Mouse (Mus musculus) midbrain, embryonic 16.5 days (tissue): ENCODE measurements around the gene Pax8. TPM values are rescaled to one million over a fixed set of nuclear protein-coding genes. Genes with fewer than 3 reads are reported as not detected.

Experiments used
- ATAC-seq: fragments of 200-750 bp; cut with Nextera tagmentation; 2 replicates; pipeline ENCODE4 v1.8.0; 2017; ENCODE audit warnings: moderate TSS enrichment
- H3K27ac ChIP-seq: fragments of 300-500 bp; sonication (generic); 2 replicates; pipeline ENCODE4 v1.5.1; 2014; ENCODE audit warnings: mild to moderate bottlenecking, low read length, mixed read lengths
- H3K27me3 ChIP-seq: fragments of 300-500 bp; sonication (generic); 2 replicates; pipeline ENCODE4 v1.6.1; 2014; ENCODE audit warnings: low read depth, low read length, mixed read lengths; ENCODE audit not compliant: control insufficient read depth, insufficient read depth
- H3K36me3 ChIP-seq: fragments of 300-500 bp; sonication (generic); 2 replicates; pipeline ENCODE4 v1.6.1; 2014; ENCODE audit warnings: mild to moderate bottlenecking, low read length, moderate library complexity, mixed read lengths; ENCODE audit not compliant: control insufficient read depth, insufficient read depth
- H3K4me1 ChIP-seq: fragments of 300-500 bp; sonication (generic); 2 replicates; pipeline ENCODE4 v1.6.1; 2014; ENCODE audit warnings: mild to moderate bottlenecking, low read length, mixed read lengths; ENCODE audit not compliant: control insufficient read depth, insufficient read depth
- H3K4me2 ChIP-seq: fragments of 300-500 bp; sonication (generic); 2 replicates; pipeline ENCODE4 v1.6.1; 2014; ENCODE audit warnings: mild to moderate bottlenecking, low read length, mixed read lengths
- H3K4me3 ChIP-seq: fragments of 300-500 bp; sonication (generic); 2 replicates; pipeline ENCODE4 v1.5.1; 2014; ENCODE audit warnings: low read depth, mild to moderate bottlenecking, low read length, moderate library complexity, mixed read lengths
- H3K9ac ChIP-seq: fragments of 300-500 bp; sonication (generic); 2 replicates; pipeline ENCODE4 v1.6.1; 2014; ENCODE audit warnings: low read depth, low read length, mixed read lengths
- H3K9me3 ChIP-seq: fragments of 300-500 bp; sonication (generic); replicated peaks from 2 replicates; pipeline ENCODE4 v1.6.1; 2014; ENCODE audit warnings: mild to moderate bottlenecking, low read length, mixed read lengths; ENCODE audit not compliant: control insufficient read depth, poor library complexity, severe bottlenecking
- WGBS: fragments of 180-500 bp; shearing (Covaris S2); extraction: QIAGEN DNeasy Blood & Tissue Kit; methylation state at CpG from one replicate; pipeline ENCODE4 v1.1.7; 2014; 5-methylcytosine and 5-hydroxymethylcytosine counted together
- polyA plus RNA-seq: library from polyadenylated mRNA; unstranded; fragments of >200 nt; fragmentation: Nextera tagmentation; extraction: Ambion mirVana; gene quantifications from 2 replicates; pipeline ENCODE4 v1.2.1, GENCODE M21; 2015

Pax8 gene
- polyA plus RNA-seq, 1 experiment from 2014 or later = 3.7 TPM

GRCm38 (mm10) chr2:24386158-24386963 lies 89.0 kb downstream of the Pax8 start:
- no peak for ATAC-seq
- H3K27ac ChIP-seq = no peak overlapping the region
- H3K4me3 ChIP-seq = no peak overlapping the region
- H3K4me2 ChIP-seq = no peak overlapping the region
- no peaks in the 10 kb centered on the region for H3K9me3 ChIP-seq
- H3K4me1 ChIP-seq = no peaks in the 10 kb centered on the region
- WGBS = 86% methylated on average over 21 of the region's 21 CpGs
- H3K36me3 ChIP-seq = no peaks in the 10 kb centered on the region
- H3K27me3 ChIP-seq = no peaks in the 10 kb centered on the region
- no peak overlapping the region for H3K9ac ChIP-seq

GRCm38 (mm10) chr2:24385111-24385961 lies 90.1 kb downstream of the Pax8 start:
- Histone ChIP-seq H3K36me3 (no peaks in the 10 kb centered on the region), H3K27ac (no peak overlapping the region), H3K9me3 (no peaks in the 10 kb centered on the region), H3K27me3 (no peaks in the 10 kb centered on the region), H3K9ac (no peak overlapping the region), H3K4me3 (no peak overlapping the region), H3K4me1 (no peaks in the 10 kb centered on the region), H3K4me2 (no peak overlapping the region)
- WGBS = 83% methylated on average over 14 of the region's 14 CpGs
- ATAC-seq = no peak

GRCm38 (mm10) chr2:24384393-24384792 lies 91.0 kb downstream of the Pax8 start:
- no peaks in the 10 kb centered on the region for H3K36me3 ChIP-seq
- H3K27ac ChIP-seq = no peak overlapping the region
- no peak overlapping the region for H3K9ac ChIP-seq
- no peak overlapping the region for H3K4me2 ChIP-seq
- H3K4me1 ChIP-seq = no peaks in the 10 kb centered on the region
- H3K9me3 ChIP-seq = no peaks in the 10 kb centered on the region
- no peak for ATAC-seq
- no peak overlapping the region for H3K4me3 ChIP-seq
- no peaks in the 10 kb centered on the region for H3K27me3 ChIP-seq

GRCm38 (mm10) chr2:24383636-24384035 lies 91.8 kb downstream of the Pax8 start:
- no peak overlapping the region for H3K4me2 ChIP-seq
- H3K4me3 ChIP-seq = no peak overlapping the region
- H3K27ac ChIP-seq = no peak overlapping the region
- H3K9me3 ChIP-seq = no peaks in the 10 kb centered on the region
- H3K4me1 ChIP-seq = no peaks in the 10 kb centered on the region
- no peak overlapping the region for H3K9ac ChIP-seq
- H3K27me3 ChIP-seq = no peaks in the 10 kb centered on the region
- WGBS = 81% methylated on average over 3 of the region's 3 CpGs
- no peak for ATAC-seq
- no peaks in the 10 kb centered on the region for H3K36me3 ChIP-seq

GRCm38 (mm10) chr2:24382456-24383230 lies 92.8 kb downstream of the Pax8 start:
- no peak overlapping the region for H3K4me3 ChIP-seq
- no peak for ATAC-seq
- H3K36me3 ChIP-seq = no peaks in the 10 kb centered on the region
- no peak overlapping the region for H3K27ac ChIP-seq
- H3K9ac ChIP-seq = no peak overlapping the region
- no peaks in the 10 kb centered on the region for H3K27me3 ChIP-seq
- 81% methylated on average over 9 of the region's 9 CpGs for whole genome bisulfite sequencing
- H3K9me3 ChIP-seq = no peaks in the 10 kb centered on the region
- no peak overlapping the region for H3K4me2 ChIP-seq
- no peaks in the 10 kb centered on the region for H3K4me1 ChIP-seq

- Histone ChIP-seq H3K36me3 (no peaks in the 10 kb centered on the region), H3K27ac (no peak overlapping the region), H3K9me3 (no peaks in the 10 kb centered on the region), H3K4me3 (no peak overlapping the region), H3K4me1 (no peaks in the 10 kb centered on the region), H3K9ac (no peak overlapping the region), H3K4me2 (no peak overlapping the region), H3K27me3 (no peaks in the 10 kb centered on the region)
- ATAC-seq = no peak
- 80% methylated on average over 5 of the region's 5 CpGs for WGBS
Observed at GRCm38 (mm10) chr2:24378747-24379450, 96.5 kb downstream of the Pax8 start.

Other genes with a start within 250 kb of the Pax8 start
- gene Il1f5, start 198.6 kb downstream of the Pax8 start, polyA plus RNA-seq = not detected in 2 replicates
- not detected in 2 replicates for gene Il1f10, start 184.4 kb downstream of the Pax8 start, polyA plus RNA-seq
- gene Il1rn, start 138.7 kb downstream of the Pax8 start, polyA plus RNA-seq = not detected in 2 replicates
- 0.36 and 0.68 TPM in 2 replicates for gene Psd4, start 108.0 kb downstream of the Pax8 start, polyA plus RNA-seq